Mouse (Mus musculus) lung, embryonic 15.5 days (tissue): Measurements from ENCODE around the gene Col15a1. TPM values are rescaled to one million over a fixed set of nuclear protein-coding genes. Genes with fewer than 3 reads are reported as not detected.

Experiments
- ATAC-seq: fragments of 200-750 bp; cut with Nextera tagmentation; 2 replicates; pipeline ENCODE4 v1.8.0; 2017; ENCODE audit warnings: moderate number of reproducible peaks, borderline replicate concordance; ENCODE audit not compliant: low FRiP score, low TSS enrichment; ENCODE audit errors: extremely low read depth
- H3K27ac ChIP-seq: fragments of 300-500 bp; sonication (generic); 2 replicates; pipeline ENCODE4 v1.5.1; 2015; ENCODE audit warnings: moderate library complexity, mild to moderate bottlenecking, inconsistent platforms
- H3K27me3 ChIP-seq: fragments of 300-500 bp; sonication (generic); 2 replicates; pipeline ENCODE4 v1.6.1; 2015; ENCODE audit warnings: inconsistent platforms
- H3K36me3 ChIP-seq: fragments of 300-500 bp; sonication (generic); 2 replicates; pipeline ENCODE4 v1.6.1; 2015; ENCODE audit warnings: inconsistent platforms
- H3K4me1 ChIP-seq: fragments of 300-500 bp; sonication (generic); 2 replicates; pipeline ENCODE4 v1.6.1; 2015; ENCODE audit warnings: inconsistent platforms
- H3K4me2 ChIP-seq: fragments of 300-500 bp; sonication (generic); 2 replicates; pipeline ENCODE4 v1.6.1; 2015; ENCODE audit warnings: inconsistent platforms, mild to moderate bottlenecking, moderate library complexity
- H3K4me3 ChIP-seq: fragments of 300-500 bp; sonication (generic); 2 replicates; pipeline ENCODE4 v1.5.1; 2015; ENCODE audit warnings: mild to moderate bottlenecking, inconsistent platforms
- H3K9ac ChIP-seq: fragments of 300-500 bp; sonication (generic); 2 replicates; pipeline ENCODE4 v1.6.1; 2015; ENCODE audit warnings: inconsistent platforms
- H3K9me3 ChIP-seq: fragments of 300-500 bp; sonication (generic); 2 replicates; pipeline ENCODE4 v1.6.1; 2016; ENCODE audit warnings: inconsistent platforms
- WGBS: fragments of 180-500 bp; shearing (Covaris S2); methylation state at CpG from one replicate; pipeline ENCODE4 v1.1.7; 2015; 5-methylcytosine and 5-hydroxymethylcytosine counted together
- polyA plus RNA-seq: library from polyadenylated mRNA; unstranded; fragments of >200 nt; fragmentation: Nextera tagmentation; extraction: Ambion mirVana; gene quantifications from 2 replicates; pipeline ENCODE4 v1.2.1, GENCODE M21; 2015

The Col15a1 gene
- polyA plus RNA-seq, 1 experiment from 2014 or later = 25.8 TPM

DNA sequence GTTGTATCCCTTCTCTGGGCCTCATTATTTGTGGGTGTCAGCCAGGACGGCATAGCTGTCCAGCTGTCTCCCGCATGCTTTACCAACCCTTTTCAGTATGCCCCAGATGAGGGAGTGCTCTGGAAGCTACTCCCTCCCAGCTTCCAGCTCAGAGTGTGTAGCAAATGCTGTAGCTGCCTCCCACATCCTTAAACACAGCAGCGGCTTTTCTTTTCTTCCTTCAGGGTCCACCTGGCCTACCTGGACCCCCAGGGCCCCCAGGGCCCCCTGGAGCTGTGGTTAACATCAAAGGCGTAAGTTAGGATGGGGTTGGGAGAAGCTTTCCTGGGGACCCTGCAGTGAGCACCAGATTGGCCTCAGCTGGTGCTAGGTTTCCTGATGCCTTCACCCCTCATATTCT is 85.0 kb downstream of the Col15a1 start:
- H3K4me1 ChIP-seq = peaks cover 25% of the 10 kb centered on the region
- H3K4me2 ChIP-seq = no peak overlapping the region
- H3K9me3 ChIP-seq = no peaks in the 10 kb centered on the region
- no peaks in the 10 kb centered on the region for H3K27me3 ChIP-seq
- no peak for ATAC-seq
- no peak overlapping the region for H3K27ac ChIP-seq
- WGBS = 53% methylated on average over 4 of the region's 4 CpGs
- no peak overlapping the region for H3K4me3 ChIP-seq
- no peak overlapping the region for H3K9ac ChIP-seq
- no peaks in the 10 kb centered on the region for H3K36me3 ChIP-seq

DNA sequence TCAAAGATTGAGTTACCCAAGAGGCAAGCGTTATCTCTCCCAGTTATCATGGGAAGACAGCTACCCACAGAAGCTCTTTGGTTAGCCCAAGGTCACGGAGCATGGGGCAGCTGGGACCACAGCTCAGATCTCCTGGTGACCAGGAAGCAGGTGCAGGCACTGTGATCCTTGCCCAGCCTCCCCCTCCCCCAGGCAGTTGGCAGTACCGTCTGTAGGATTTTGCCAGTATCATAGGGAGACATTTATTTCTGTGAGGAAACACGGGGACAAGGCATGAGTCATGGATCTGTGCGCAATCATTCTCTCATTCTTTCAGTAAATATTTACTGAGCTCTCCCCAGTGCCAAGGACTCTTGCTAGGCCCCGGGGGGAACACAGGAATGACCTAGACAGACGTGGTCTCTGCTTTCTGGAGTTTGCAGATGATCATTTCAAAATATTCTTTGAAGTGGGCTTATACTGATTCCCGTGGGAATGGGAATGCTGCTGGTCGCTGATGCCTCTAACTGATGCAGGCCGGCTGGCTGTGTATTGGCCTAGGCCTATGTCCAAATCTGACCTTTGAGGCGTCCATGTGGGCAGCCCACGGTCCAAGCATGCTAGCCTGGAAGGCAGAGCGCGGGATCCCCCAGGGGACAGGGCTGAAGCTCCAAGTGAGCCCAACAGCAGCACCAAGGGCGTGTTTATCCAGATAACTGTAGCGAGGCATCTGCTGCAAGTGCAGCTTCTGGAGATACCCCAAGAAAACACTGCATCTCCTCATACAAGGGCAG is 86.0 kb downstream of the Col15a1 start:
- 31% methylated on average over 16 of the region's 16 CpGs for WGBS
- Histone ChIP-seq H3K9me3 (no peaks in the 10 kb centered on the region), H3K9ac (no peak overlapping the region), H3K4me2 (no peak overlapping the region), H3K27ac (peak overlapping the region; percentile 66), H3K27me3 (no peaks in the 10 kb centered on the region), H3K4me3 (no peak overlapping the region), H3K4me1 (peaks cover 25% of the 10 kb centered on the region), H3K36me3 (no peaks in the 10 kb centered on the region)
- peak; percentile 79; the same call in 1 of the 2 replicates for ATAC-seq

DNA sequence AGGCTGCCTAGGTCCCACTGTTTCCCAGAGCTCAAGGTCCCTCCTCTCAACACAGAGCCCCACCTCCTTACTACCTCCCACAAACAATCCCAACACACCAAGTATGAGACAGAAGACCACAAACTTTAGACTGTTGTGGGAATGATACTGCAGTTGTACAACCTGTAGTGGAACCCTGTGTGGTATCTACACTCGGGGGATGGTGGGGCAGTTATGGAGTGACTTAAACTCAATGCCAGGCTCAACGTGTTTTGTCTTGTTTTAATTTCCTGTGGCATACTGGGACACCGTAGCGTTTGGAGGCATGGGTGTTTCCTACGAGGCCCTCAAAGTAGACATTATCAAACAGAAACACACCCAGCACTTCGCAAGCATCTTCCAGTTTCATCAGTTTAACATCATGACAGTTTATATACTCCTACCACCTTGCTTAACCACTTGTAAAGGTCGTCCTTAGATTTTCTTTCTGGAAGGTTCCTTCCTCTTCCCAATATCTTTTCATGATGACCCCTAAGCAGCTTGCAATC is 86.6 kb downstream of the Col15a1 start:
- no peak overlapping the region for H3K4me2 ChIP-seq

DNA sequence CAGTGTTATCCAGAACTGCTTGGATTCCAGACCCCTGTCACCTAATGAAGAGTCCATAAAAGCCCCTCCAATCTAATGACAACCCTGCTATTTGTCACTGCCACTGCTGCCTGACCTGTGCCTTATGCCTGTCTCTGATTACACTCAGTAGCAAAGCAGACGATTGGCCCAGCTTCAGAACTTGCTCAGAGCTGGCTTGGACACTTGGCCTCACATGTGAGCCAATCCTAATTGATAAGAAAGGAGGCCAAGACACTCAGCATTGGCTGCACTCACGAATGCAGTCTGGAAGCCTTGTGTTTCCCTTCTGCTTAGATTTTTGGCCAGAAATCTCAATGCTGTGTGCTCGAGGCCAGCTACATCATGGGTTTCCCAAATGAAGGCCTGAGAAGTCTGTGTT is 87.6 kb downstream of the Col15a1 start:
- 33% methylated on average over 3 of the region's 3 CpGs for WGBS
- no peak overlapping the region for H3K27ac ChIP-seq
- H3K27me3 ChIP-seq = no peaks in the 10 kb centered on the region
- peaks cover 25% of the 10 kb centered on the region for H3K4me1 ChIP-seq
- no peak overlapping the region for H3K9ac ChIP-seq
- no peak for ATAC-seq
- no peaks in the 10 kb centered on the region for H3K9me3 ChIP-seq
- no peak overlapping the region for H3K4me2 ChIP-seq
- H3K36me3 ChIP-seq = no peaks in the 10 kb centered on the region
- H3K4me3 ChIP-seq = no peak overlapping the region

More for the DNA sequence above, 86.6 kb downstream of the Col15a1 start:
- H3K4me1 ChIP-seq = peaks cover 25% of the 10 kb centered on the region
- H3K27ac ChIP-seq = peak overlapping the region; percentile 66; the same call in 1 of the 2 replicates
- no peaks in the 10 kb centered on the region for H3K27me3 ChIP-seq
- ATAC-seq = no peak
- no peak overlapping the region for H3K9ac ChIP-seq
- no peaks in the 10 kb centered on the region for H3K9me3 ChIP-seq
- H3K4me3 ChIP-seq = no peak overlapping the region
- 75% methylated on average over 7 of the region's 7 CpGs for whole genome bisulfite sequencing
- no peaks in the 10 kb centered on the region for H3K36me3 ChIP-seq

DNA sequence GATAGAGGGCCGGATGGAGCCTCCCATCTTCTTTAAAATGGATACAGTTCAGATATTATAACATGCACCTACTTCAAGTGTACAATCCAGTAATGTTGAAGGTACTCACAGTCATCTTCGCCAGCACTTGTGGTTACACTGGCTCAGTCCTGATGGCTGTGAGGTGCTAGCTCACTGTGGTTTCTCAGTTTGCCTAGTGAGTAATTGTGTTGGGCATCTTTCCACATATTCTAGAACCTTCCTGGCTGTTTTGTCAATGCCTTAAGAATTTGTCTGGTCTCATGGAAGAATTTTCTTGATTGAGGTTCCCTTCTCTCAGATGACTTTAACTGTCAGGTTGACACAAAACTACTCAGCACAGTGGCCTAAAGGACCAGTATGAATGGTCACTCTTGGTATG is 92.7 kb downstream of the Col15a1 start:
- ATAC-seq = no peak

DNA sequence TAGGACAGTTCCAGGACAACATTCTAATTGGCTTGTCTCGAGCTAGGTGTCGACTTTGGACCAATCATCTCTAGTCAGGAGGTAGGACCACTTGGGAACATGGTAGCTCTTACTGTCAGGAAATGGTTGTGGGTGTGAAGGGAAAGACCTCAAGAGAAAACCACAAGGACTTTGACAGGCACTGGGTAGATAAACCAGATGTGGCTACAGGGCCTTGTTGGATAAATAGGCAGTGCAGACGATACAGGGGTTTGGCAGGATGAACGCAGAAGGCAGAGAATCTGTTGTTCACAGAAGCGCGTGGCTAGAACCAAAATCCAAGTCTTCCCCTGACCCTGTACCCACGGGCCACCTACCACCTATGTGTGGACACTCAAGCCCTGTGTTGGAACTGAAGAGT is 94.6 kb downstream of the Col15a1 start:
- Histone ChIP-seq H3K4me1 (no peaks in the 10 kb centered on the region), H3K4me3 (no peak overlapping the region), H3K36me3 (no peaks in the 10 kb centered on the region), H3K4me2 (no peak overlapping the region), H3K9me3 (no peaks in the 10 kb centered on the region), H3K27me3 (no peaks in the 10 kb centered on the region), H3K27ac (no peak overlapping the region), H3K9ac (no peak overlapping the region)
- WGBS = 91% methylated on average over 7 of the region's 7 CpGs
- ATAC-seq = no peak

More for the DNA sequence above, 92.7 kb downstream of the Col15a1 start:
- Histone ChIP-seq H3K4me2 (no peak overlapping the region), H3K9ac (no peak overlapping the region), H3K9me3 (no peaks in the 10 kb centered on the region), H3K27me3 (no peaks in the 10 kb centered on the region), H3K36me3 (no peaks in the 10 kb centered on the region), H3K4me1 (peaks cover 4% of the 10 kb centered on the region; the same call in 1 of the 2 replicates), H3K4me3 (no peak overlapping the region), H3K27ac (no peak overlapping the region)
- 86% methylated on average over 2 of the region's 2 CpGs for WGBS

DNA sequence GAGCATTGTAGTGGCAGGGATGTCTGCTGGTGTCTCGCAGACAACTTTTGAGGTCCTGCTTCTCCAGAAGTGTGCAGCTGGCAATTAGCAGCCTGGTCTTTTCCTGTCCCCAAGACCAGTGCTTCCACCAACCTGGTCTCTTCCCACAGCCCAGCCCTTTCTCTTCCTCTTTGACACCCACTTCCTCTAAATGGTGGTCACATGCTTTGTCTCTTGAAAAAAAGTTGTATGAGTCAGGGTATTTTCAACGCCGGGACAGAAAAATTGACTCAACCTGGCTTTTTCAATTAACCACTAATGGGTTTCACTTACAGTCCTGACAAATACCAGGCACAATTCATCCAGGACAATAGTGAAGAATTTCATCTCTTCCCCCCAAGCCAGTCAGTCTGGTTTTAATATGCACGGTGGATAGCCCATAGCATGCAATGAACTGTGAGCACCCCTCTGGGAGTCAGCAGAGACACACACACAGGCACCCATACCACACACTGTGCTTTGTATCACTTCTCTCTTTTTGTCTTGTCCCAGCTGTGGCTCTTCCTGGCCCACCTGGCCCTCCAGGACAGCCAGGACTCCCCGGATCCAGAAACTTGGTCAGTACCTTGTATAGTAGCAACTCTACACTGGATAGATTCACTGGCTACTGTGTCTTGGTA is 95.5 kb downstream of the Col15a1 start:
- Histone ChIP-seq H3K4me2 (no peak overlapping the region), H3K36me3 (no peaks in the 10 kb centered on the region), H3K9ac (no peak overlapping the region), H3K9me3 (no peaks in the 10 kb centered on the region), H3K27ac (no peak overlapping the region), H3K4me3 (no peak overlapping the region), H3K4me1 (no peaks in the 10 kb centered on the region), H3K27me3 (no peaks in the 10 kb centered on the region)
- WGBS = 68% methylated on average over 5 of the region's 5 CpGs
- no peak for ATAC-seq

DNA sequence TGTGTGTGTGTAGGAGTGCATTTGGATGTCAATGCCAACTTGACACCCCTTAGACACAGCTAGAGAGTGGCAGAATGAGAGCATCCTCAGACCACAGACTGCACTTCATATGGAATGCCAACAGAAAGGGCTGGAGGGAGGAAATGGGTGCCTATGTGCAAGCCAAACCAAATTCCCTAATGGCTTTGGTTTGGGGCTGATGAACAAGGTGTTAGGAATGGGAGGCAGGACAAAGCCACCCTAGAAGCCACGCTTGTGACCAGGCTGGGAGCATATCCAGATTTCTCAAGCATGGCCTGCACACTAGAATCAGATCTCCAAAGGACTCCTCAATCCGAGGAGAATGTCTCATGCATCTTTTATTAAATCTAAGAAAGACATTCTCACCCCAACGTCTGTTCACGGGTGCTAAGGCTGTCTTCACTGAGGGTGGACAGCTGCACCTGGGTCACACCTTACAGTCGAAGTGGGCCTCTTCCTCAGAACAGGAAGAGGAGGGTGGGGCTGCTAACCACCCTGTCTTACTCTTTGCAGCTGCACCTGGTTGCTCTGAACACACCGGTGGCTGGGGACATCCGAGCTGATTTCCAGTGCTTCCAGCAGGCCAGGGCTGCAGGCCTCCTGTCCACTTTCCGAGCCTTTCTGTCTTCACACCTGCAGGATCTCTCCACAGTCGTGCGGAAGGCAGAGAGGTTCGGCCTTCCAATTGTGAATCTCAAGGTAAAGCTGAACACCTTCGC is 102.1 kb downstream of the Col15a1 start:
- ATAC-seq = no peak
- no peak overlapping the region for H3K27ac ChIP-seq

DNA sequence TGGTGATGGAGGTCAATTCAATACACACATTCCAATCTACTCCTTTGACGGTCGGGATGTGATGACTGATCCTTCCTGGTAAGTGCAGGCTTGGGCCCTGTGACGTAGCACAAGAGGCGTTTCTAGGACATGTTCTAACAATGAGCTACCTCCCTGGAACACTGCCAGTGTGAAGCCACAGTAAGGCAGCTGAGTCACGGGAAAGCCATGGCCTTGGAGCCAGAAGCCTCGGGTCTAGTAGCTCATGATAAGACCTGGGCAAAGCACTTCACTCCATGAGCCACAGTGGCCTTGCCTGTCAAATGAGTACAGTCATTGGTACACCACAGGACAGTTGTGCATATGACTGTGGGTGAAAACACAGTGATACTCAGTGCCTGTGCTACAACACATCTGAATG is 102.9 kb downstream of the Col15a1 start:
- Histone ChIP-seq H3K27ac (no peak overlapping the region), H3K4me2 (no peak overlapping the region), H3K4me3 (no peak overlapping the region), H3K9ac (no peak overlapping the region), H3K4me1 (0 out of 2 replicates have a peak, but pooled peaks cover 6% of the 10 kb centered on the region), H3K27me3 (no peaks in the 10 kb centered on the region), H3K9me3 (no peaks in the 10 kb centered on the region), H3K36me3 (no peaks in the 10 kb centered on the region)
- 31% methylated on average over 6 of the region's 6 CpGs for WGBS
- no peak; the same call in 1 of the 2 replicates for ATAC-seq

More for the DNA sequence above, 102.1 kb downstream of the Col15a1 start:
- Histone ChIP-seq H3K36me3 (no peaks in the 10 kb centered on the region), H3K9me3 (no peaks in the 10 kb centered on the region), H3K4me1 (0 out of 2 replicates have a peak, but pooled peaks cover 6% of the 10 kb centered on the region), H3K27me3 (no peaks in the 10 kb centered on the region), H3K4me3 (no peak overlapping the region), H3K9ac (no peak overlapping the region), H3K4me2 (no peak overlapping the region)
- 73% methylated on average over 12 of the region's 12 CpGs for WGBS

DNA sequence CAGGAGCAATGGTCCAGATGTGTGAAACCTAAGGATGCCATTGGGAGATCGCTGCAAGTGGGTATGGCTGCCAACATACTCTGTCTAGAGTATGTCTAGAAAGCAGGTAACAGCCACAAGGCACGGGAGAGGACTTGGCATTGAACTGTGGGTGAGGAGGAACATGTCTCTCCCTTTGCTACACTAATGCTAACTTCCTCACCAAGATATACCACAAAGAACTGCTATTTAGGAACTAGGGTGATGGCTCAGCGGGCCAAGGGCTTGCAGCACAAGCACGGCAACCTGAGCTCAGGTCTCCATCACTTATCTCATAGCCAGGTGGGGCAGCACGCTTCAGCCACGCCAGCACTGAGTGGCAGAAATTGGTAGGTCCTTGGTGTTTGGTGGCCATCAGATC is 103.5 kb downstream of the Col15a1 start:
- H3K4me2 ChIP-seq = no peak overlapping the region
- no peak overlapping the region for H3K27ac ChIP-seq
- H3K9ac ChIP-seq = no peak overlapping the region
- H3K9me3 ChIP-seq = no peaks in the 10 kb centered on the region
- no peaks in the 10 kb centered on the region for H3K27me3 ChIP-seq
- 0 out of 2 replicates have a peak, but pooled peaks cover 6% of the 10 kb centered on the region for H3K4me1 ChIP-seq
- H3K36me3 ChIP-seq = no peaks in the 10 kb centered on the region
- WGBS = 86% methylated on average over 6 of the region's 6 CpGs
- ATAC-seq = no peak
- H3K4me3 ChIP-seq = no peak overlapping the region

DNA sequence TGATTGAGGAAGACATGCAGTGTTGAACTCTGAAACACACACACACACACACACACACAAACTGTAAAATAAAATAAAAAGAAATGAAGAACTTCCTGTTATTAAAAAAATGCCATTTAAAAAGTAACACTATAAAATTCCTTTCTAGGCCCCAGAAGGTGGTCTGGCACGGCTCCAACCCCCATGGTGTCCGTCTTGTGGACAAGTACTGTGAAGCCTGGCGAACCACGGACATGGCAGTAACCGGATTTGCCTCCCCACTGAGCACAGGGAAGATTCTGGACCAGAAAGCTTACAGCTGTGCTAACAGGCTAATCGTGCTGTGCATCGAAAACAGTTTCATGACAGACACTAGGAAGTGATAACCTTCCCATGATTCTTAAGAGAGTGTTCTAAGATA is 104.0 kb downstream of the Col15a1 start:
- no peaks in the 10 kb centered on the region for H3K9me3 ChIP-seq
- no peak overlapping the region for H3K9ac ChIP-seq
- H3K36me3 ChIP-seq = no peaks in the 10 kb centered on the region
- H3K4me3 ChIP-seq = no peak overlapping the region
- ATAC-seq = no peak
- 57% methylated on average over 7 of the region's 7 CpGs for WGBS
- 0 out of 2 replicates have a peak, but pooled peaks cover 6% of the 10 kb centered on the region for H3K4me1 ChIP-seq
- no peak overlapping the region for H3K4me2 ChIP-seq
- H3K27me3 ChIP-seq = no peaks in the 10 kb centered on the region
- no peak overlapping the region for H3K27ac ChIP-seq
